Mouse (Mus musculus): ENCODE results near the gene Has3.
"Not testable (repeated sequence)": the region's sequence is repeated elsewhere in the genome, so short reads cannot be mapped to it uniquely, and the experiment has no call there.

Has3 gene

DNA sequence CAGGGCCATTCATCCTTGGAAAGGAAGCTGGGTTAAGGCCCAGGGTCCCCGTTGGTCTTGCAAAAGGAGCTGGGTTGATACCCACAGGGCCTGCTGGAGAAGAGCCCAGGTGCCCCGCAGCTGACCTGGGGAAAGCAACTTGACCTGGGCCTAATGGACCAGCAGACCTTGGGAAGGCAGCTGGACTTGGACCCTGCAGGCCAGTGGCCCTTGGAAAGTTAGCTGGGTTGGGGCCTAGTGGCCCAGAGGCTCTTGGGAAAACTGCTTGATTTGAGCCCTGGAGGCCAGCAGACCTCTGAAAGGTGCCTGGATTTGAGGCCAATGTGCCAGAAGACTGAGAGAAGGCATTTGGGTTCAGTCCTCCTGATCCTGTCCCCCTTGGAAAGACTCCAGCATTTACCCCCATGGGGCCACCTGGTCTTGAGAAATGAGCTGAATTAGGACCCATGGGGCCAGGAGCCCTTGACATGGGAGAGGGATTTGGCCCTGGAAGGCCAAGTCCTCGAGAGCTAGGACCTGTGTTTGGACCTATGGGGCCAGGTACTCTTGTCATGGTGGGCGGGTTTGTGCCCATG, 14.9 kb downstream of the Has3 start:
- DNase-seq (ENCODE audit: low read depth, low spot score) = not testable (repeated sequence)

DNA sequence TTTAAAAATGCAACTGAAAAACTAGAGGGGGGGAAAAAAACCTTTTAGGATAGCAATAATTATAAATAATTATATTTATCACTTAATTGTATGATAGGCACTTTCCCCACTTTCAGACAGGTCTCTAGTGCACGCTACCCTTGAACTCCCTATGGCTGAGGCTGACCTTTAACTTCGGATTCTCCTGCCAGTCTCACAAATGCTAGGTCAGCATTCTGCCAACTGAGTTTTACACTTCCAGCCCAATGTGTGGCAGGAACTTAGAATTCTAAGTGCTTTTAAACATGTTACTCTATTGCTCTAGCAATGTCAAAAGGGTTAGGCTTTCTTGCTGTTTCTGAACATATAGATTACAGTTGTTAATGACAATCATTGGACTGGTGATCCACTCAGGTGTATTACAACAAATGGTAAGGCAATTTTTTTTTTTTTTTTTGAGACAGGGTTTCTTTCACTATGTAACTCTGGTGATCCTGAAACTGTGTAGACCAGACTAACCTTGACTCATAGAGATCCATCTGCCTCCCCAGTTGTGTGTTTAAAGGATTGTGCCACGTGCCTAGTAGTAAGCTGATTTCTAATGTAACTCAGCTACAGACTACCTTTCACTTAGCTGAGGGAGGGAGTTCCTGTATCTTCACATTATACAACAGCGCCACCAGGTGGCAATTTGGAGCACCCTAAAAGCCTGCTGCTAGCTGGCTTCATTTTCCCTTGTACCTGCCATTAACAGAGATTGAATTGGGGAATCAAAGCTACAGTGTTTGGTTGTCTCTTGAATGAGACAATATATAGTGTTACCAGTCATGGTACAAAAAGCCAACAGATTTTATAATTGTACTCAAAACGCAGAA, 17.5 kb downstream of the Has3 start:
- DNase-seq (ENCODE audit: low read depth, low spot score) = peak; percentile 81

DNA sequence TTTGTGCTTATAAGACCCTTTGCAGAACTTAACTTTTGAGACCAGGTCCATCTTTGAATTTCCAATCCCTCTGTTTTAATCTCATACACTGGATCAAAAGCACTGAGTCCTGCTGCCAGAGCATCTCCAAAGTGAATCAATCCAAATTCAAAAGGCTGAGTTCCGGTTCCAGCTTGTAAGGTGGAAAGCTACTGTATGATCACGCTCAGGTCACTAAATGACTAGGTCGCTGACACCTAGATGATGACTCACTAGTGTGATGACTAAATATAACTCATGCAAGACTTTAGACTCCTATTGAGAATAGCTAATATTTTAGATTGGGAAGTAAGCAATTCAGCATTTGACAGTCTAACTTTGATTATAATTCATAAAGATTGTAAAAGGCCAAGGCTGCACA, 18.8 kb downstream of the Has3 start:
- no peak for DNase-seq (ENCODE audit: low read depth, low spot score)

DNA sequence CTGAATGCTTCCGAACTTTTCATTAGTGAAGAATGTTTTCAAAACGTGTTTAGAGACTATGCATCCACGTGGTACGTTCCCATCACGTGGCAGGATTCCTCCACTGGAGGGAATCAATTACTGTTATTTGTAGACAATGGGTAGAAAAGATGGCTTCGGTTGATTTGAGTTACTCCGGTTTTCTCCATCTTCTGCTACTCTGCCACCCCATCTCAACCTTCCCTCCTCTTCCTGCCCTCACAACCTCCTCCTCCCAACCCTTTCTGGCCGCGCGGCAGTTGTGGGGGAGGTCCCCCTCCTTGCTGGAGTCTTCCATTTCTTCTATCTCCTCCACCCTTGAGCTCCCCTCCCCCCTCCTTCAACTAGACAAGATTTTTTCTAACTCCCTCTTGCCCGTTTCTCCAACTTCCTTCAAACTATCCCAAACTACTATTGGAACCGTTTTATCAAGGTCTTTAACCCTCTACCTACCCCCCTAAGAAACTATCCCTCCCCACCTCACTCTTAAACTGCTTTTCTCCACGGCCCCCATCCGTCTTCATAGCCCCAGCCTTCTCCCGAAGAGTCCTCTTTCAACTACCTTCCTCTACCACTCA, 22.3 kb downstream of the Has3 start:
- peak; percentile 35 for DNase-seq (ENCODE audit: low read depth, low spot score)

DNA sequence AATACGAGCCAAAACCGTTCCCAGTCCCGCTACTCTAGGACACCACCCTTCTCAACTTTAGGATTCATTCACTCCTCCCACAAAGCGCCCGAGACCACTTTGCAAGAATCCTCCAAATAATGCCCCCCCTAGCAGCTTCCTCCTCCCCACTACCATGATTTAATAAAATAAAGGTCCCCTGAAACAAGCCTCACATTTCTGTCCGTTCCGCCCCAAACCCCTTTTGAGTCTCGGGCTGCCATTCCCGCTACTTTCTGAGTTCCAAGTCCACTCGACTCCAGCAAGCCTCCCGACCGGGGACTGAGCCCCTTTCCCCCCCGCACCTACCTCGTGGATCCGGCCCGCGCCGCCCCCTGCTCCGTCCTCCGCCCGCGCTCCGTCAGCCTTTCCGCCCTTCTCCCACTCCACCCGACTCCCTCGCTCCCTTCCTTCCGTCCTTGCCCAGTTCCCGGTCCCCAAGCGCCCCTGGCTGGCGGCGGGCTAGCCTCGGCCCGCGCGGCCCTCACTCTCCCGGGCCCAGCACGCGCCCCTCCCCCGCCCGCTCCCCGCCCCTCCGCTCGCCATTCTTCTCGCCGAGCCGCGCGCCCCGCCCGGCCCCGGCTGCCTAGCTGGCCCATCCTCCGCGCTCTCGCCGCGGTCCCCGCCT, 22.9 kb downstream of the Has3 start:
- peak; percentile 19 for DNase-seq (ENCODE audit: low read depth, low spot score)

DNA sequence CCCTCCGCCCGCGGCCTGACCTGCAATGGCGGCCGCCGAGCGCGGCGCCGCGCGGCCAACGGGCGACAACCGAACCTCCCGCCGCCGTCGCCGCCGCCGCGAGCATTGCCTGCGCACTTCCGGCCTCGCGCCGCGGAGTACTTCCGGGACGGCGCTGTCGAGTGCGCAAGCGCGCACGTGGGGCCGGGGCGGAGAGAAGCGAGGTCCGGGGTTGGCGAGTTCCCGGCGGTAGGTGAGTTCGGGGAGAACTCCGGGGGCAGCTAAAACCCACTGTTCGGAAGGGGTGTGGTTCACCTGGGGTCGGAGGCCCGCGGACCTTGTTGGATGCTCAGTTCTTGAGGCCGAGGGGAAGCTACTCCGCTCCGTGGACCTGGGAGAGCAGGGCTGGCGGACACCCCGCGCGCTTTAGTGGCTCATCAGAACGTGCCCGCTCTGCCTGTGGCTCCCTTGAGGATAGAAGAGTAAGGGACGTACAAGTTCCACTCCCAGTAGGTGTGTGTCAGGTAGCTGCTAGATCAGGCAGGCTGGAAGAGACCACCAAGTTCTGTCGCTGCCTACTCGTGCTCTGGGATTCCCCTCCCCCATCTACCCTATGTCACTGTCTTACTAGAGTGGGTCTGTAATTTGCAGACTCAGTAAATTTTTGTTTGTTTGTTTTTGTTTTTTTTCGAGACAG, 23.6 kb downstream of the Has3 start, which contains the start of gene Utp4:
TSS of gene Utp4 (plus strand) at position 156 of the 676 bp plus-strand sequence.
- peak; percentile 86 for DNase-seq (ENCODE audit: low read depth, low spot score)

DNA sequence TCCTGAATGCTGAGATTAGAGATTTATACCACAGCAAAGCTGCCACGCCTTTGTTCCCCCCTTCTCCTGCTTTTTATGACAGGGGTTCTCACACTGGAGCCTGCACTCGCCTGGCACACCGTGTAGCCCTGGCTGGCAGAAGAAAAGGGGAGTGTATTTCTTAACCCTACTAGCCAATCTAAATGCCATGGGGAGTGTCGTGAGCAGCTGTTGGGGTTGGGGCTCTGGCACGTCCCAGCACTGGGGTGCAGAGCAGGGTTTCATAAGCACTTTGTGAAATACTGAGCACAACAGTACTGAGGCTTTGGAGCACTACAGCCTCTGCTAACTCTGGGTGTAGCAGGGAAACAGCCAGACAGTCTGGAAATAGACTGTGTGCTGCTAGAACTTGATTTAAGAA, 29.4 kb downstream of the Has3 start:
- DNase-seq (ENCODE audit: low read depth, low spot score) = no peak

DNA sequence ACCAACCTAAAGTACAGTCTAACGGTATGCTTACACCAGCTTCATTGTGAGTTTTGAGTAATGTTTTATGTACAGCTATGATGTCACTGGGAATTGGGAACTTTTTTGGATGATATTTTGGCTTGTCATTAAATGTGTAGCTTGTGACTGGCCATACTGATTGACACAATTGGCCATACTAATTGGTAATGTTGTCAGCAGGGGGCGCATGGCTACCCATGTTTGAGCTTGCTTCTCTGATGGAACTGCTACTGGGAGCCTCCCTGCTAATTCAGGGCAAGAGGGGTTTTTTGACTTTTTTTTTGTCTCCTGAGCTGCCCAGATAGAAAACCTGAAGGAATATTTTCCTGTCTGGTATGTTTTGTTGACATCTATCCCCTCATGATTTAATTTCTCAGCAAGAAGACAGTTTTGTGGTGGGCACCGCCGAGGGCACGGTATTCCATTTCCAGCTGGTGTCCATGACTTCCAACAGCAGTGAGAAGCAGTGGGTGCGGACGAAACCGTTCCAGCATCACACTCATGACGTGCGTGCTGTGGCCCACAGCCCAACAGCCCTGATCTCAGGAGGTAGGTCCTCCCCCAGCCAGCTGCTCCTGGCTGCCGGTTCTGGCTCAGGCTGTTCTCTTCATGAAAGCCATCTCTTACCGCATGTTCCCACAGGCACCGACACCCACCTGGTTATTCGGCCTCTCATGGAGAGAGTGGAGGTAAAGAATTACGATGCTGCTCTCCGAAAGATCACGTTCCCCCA, 35.9 kb downstream of the Has3 start:
- no peak for DNase-seq (ENCODE audit: low read depth, low spot score)

DNA sequence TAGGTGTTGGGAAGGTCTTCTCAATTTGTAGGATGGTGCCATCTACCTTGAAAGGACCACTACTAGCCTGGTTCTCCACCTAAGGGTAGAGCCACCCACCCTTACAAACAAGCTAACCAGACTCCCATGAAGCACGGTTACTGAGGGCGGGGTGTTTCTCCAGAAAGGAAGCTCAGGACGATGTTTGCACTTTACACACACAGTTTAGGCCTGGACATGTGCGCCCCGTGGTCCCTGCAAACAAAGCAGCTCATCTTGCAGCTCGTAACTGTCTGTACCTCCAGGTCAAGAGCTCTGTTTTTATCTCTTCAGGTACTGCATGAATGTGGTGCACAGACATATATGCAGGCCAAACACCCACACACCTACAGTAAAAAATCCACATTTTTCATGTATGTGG, 36.6 kb downstream of the Has3 start:
- no peak for DNase-seq (ENCODE audit: low read depth, low spot score)

DNA sequence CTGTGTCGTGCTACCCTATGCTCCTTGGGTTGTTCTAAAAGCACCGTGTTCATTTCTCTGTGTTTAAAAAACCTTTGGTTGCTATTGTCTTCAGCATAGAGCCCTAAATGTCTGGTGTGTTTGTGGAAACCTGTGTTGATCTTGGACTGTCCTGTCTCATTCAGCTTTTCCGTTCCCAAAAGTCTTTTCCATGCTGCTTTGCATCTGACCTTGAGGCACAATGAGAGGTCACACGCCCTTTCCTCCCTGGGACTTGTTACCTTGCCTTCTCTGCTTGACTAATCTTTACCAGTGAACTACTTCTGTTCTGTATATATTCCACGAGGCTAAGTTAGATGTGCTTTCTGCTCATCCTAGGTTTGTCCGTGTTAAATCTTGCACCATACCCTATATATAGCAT, 37.4 kb downstream of the Has3 start:
- no peak for DNase-seq (ENCODE audit: low read depth, low spot score)

DNA sequence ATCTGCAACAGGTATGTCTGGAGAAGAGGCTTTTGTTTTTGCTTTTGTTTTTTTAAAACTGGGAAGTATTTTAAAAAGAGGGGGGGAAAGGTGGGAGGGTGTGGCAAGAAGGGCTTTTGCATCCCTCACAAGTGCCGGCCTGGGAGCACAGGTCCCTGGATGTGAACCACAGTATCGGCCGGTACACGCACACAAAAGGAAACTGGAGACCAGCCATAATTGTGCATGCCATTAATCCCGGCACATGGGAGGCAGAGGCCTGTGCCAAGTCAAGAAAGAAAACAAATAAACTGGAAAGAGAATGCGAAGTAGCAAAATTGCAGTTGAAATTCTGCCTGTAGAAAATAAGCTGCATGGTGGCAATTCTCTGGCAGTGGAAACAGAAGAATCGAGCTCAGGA, 38.2 kb downstream of the Has3 start:
- DNase-seq (ENCODE audit: low read depth, low spot score) = no peak

DNA sequence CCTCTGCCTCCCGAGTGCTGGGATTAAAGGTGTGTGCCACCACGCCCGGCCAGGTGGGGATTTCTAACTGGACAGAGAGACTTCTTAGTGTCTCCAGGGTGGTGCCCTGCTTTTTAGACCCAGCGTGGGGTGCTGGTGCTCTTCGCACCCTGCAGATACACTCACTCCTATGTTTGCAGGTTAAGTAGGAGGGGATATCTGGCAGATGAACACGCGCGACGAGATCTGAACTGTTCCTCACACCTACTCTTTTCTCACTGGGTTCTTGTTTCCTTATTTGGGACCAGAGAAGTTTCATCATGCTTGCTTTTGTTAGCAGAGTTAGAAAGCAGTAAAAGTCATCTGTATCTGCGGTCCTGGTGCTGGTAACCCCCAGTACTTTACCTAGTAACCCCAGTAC, 43.6 kb downstream of the Has3 start:
- no peak for DNase-seq (ENCODE audit: low read depth, low spot score)

DNA sequence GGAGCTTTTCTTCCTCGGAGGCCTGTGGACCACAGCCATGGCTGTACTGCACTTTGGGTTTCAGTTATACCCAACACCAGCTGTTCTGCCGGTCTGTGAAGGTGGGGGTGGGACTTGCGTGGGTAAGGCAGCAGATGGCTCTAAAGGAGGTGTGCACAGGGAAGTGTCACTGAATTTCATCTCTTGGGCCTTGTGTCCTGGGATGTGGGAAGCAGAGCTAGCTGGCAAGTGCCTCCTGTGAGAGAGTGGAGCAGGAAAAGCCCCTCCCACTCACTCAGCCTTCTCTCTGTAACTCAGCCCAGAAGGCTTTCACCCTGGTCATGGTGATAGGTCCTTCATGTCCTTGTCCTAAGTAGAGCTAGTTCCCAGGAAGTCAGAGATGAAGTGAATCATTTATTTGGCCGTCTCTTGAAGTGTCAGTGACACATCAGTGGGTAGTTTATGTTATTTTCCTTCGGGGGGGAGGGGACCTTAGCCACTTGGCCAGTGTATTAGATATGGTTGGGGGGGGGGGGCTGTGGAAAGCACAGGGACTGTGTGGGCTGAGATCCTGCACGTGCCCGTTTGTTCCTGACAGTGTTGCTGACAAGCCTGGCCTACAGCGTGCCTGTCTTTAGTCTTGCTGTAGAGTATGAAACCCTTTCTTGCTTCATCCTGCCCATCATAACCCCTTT, 49.8 kb downstream of the Has3 start:
- DNase-seq (ENCODE audit: low read depth, low spot score) = no peak

DNA sequence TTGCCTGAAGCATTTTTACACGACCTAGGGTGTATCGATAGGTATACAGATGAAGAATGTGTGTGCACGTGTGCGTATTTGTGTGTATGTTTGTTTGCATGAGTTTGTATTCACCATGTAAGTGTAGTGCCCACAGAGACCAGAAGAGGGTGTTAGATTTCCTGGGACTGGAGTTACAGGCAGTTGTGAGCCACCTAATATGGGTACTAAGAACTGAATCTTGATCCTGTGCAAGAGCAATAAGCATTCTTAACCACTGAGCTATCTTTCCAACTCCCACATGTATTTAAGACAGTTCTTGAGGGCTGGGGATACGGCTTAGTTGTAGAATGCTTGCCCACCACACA, 50.3 kb downstream of the Has3 start:
- no peak for DNase-seq (ENCODE audit: low read depth, low spot score)

DNA sequence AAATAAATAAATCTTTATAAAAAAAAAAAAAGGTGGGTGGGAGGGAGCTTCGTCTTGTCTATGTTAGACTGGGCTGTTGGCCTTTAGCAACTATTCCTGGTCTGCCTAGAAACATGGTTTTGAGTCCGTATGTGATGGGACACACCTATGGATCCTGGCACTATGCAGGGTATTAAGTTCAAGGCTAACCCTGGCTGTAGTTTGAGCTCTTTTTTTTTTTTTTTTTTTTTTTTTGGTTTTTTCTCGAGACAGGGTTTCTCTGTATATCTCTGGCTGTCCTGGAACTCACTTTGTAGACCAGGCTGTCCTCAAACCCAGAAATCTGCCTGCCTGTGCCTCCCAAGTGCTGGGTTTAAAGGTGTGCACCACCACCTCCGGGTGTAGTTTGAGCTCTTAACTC, 54.0 kb downstream of the Has3 start:
- DNase-seq (ENCODE audit: low read depth, low spot score) = no peak

DNA sequence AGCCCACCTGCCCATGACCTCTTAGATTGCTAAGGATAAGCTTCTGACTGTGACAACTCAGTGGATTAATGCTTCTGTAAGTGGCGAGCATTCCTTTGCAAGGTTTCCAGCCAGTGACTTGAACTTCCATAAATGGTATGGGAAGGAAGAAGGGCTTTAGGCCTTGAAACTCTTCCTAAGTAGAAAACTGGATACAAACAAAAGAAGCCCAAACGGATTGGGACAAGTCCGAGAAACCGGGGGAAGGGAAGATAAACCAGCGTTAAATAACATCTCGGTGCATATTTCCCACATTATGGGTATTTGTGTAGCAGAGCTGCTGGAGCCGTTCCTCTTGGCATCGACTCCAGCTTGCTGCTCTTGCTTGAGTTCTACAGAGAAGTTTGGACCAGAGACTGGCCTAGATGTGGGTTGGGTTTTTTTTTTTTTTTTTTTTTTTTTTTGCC, 54.9 kb downstream of the Has3 start:
- no peak for DNase-seq (ENCODE audit: low read depth, low spot score)

DNA sequence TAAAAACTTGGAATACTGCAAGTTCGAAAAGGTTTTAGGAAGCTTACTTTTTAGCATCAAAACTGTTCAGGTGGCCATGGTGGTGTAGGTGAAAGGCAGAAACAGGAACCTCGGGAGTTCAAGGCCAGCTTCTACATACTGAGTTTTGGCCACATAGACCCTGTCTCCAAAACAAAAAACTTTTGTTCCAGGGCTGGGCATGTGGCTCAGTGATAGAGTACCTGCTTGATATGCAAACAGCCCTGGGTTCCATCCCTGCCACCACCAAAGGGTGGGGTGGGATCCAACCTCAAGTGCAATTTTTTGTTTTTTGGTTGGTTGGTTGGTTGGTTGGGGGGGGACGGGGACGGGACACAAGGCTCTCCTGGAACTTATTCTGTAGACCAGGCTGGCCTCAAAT, 55.4 kb downstream of the Has3 start:
- DNase-seq (ENCODE audit: low read depth, low spot score) = no peak

DNA sequence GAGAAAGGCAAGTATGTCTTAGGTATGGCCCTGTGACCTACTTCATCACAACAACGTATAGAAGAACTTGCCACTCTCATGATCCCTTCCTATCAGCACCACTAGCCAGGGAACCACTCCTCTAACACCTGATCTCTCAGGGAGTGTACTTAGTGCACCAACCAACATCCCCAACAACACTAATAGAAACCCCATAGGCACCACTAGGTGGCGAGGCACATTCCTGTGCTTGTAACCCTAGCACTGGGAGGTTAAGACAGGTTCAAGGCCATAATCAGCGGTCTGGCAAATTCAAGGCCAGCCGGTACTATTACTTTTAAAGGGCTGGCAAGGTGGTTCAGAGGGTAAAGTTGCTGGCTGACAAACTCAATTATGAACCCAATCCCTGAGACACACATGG, 57.2 kb downstream of the Has3 start:
- no peak for DNase-seq (ENCODE audit: low read depth, low spot score)

DNA sequence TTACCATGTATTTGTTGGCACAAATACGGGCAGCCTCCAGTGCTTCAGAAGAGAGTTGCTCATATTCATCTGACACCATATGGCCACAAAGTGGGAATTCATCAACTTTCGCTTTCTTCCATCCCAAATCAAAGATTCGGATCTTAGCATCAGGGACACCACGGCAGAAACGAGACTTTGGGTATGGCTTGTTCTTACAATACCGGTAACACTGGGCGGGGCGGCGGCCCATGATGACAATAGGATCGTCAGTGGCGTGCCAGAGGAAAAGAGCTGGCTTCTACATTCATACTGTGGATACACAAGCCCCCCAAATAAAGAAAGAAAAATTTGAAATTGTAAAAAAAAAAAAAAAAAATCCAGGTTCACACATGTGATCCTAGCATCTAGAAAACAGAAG, 58.1 kb downstream of the Has3 start:
- not testable (repeated sequence) for DNase-seq (ENCODE audit: low read depth, low spot score)

DNA sequence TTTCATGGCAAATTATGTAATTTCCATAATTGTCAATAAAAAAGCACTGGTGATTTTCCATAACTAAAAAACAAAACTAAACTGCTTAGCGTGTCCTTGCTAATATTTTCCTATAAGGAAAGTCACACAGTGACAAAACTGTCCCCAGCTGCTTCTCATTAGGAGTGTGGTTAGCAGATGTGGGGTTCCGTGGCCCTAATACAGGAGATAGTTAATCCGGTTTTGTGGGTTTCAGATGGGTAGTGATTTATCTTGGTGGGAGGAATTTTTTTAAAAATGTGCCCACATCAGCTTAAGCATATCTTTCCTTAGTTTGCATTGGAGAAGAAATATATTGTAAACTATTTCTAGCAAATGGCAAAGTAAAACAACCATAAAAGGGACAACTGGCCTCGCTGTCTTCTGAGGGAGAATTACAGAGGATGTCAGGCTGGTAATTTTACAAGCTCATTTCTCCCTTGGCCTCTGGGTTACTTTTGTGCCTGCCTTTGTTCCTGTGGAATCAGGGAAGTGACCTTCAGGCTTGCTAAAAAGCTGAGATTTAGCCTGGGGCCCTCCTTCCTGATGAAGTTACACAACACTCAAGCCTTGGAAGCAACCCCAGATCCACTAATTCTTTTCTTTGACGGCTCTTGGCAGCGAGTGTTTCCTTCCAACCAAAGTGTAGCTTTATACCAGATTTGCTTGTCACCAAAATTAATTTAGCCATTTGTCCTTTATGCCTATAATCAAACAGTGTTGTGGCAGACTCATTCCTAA, 59.3 kb downstream of the Has3 start:
- peak; percentile 50 for DNase-seq (ENCODE audit: low read depth, low spot score)

Data from forelimb bud, embryonic 11.5 days (tissue).